Mouse (Mus musculus) lung, adult 2 months (tissue): Measurements from ENCODE around the gene Sbf1.

Source experiments
- CTCF ChIP-seq: fragments of 200-500 bp; IDR thresholded peaks from 2 replicates; pipeline ENCODE4 v1.5.1; 2011; ENCODE audit warnings: mild to moderate bottlenecking, low read length, control low read depth; ENCODE audit not compliant: insufficient read depth
- POLR2A ChIP-seq: fragments of 200-500 bp; IDR thresholded peaks from 2 replicates; pipeline ENCODE4 v1.6.1; 2011; ENCODE audit warnings: low read depth, mild to moderate bottlenecking, control low read depth, low read length, borderline replicate concordance; ENCODE audit errors: extremely low read depth

DNA sequence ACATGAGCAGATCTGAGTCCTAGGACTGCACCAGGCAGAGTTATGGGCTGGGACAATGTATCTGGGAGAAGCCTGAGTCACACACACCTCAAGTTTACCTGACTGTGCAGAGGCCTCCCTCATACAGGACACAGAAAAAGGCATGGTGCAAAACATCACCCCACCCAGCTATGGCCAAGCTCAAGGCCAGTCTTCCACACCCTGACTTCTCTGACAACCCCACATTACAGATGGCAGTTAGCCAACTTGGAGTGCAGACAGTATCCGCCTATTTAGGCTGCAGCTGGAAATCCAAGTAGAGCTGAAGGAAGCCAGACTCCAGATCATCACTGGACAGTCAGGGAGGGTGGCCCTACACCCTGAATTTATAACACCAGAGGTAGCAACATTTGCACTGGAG, 18.6 kb downstream of the Sbf1 start:
- TF ChIP-seq CTCF (no peak), POLR2A (no peak)
